Mouse (Mus musculus) myocyte (in vitro differentiated cells): Measurements from ENCODE around the gene Parvb.

Experiments used
- E2F4 ChIP-seq: IDR thresholded peaks from one replicate; pipeline ENCODE4 v1.6.1; 2011; ENCODE audit warnings: mild to moderate bottlenecking, control low read depth, moderate library complexity; ENCODE audit not compliant: insufficient read depth
- MAX ChIP-seq: IDR thresholded peaks from one replicate; pipeline ENCODE4 v1.6.1; 2011; ENCODE audit warnings: low read depth, mild to moderate bottlenecking, control low read depth
- MYOD1 ChIP-seq, 3 experiments: IDR thresholded peaks; one replicate each; pipeline ENCODE4 v1.6.1; 2011; ENCODE audit warnings: control low read depth in 2 of 3, low read depth in 2 of 3, mild to moderate bottlenecking in 2 of 3, moderate library complexity in 1 of 3; ENCODE audit not compliant: insufficient read length in 2 of 3, control insufficient read depth in 1 of 3
- MYOG ChIP-seq, 3 experiments: IDR thresholded peaks; one replicate each; pipeline ENCODE4 v1.6.1; 2011; ENCODE audit warnings: control low read depth in 2 of 3, low read depth in 2 of 3, mild to moderate bottlenecking in 2 of 3; ENCODE audit not compliant: insufficient read length in 2 of 3, control insufficient read depth in 1 of 3, insufficient read depth in 1 of 3
- POLR2A ChIP-seq: IDR thresholded peaks from one replicate; pipeline ENCODE4 v1.6.1; 2011; ENCODE audit warnings: low read depth, mild to moderate bottlenecking, control low read depth, moderate library complexity; ENCODE audit not compliant: insufficient read length
- POLR2AphosphoS2 ChIP-seq: IDR thresholded peaks from one replicate; pipeline ENCODE4 v1.6.1; 2011; ENCODE audit warnings: low read depth, control low read depth; ENCODE audit not compliant: insufficient read length
- USF1 ChIP-seq: IDR thresholded peaks from one replicate; pipeline ENCODE4 v1.6.1; 2011; ENCODE audit warnings: low read depth, mild to moderate bottlenecking, control low read depth, moderate library complexity

- no peak for TF ChIP-seq POLR2AphosphoS2
- no peak for TF ChIP-seq POLR2A
- TF ChIP-seq MAX = no peak
- TF ChIP-seq MYOG (IDR thresholded peaks at IDR 0.05; ENCODE audit: control insufficient read depth in 1 of 3, insufficient read depth in 1 of 3, insufficient read length in 2 of 3, low read depth in 2 of 3) = no peak
- TF ChIP-seq MYOD1 (IDR thresholded peaks at IDR 0.05; ENCODE audit: control insufficient read depth in 1 of 3, insufficient read length in 2 of 3, low read depth in 2 of 3) = no peak
- TF ChIP-seq E2F4 = no peak
- TF ChIP-seq USF1 = no peak
These were observed 65.6 kb downstream of the Parvb start for GRCm38 (mm10) chr15:84297454-84297853.
